Mouse (Mus musculus) layer of hippocampus, postnatal 25 days (tissue): ENCODE measurements around the gene Mdp1. TPM values are rescaled to one million over a fixed set of nuclear protein-coding genes. Genes with fewer than 3 reads are reported as not detected.

ENCODE experiments used
- DNase-seq, 2 experiments: peaks; one replicate each; pipeline ENCODE4 v3.0.0; 2022; ENCODE audit warnings: mixed read lengths in 2 of 2, low spot score in 1 of 2; ENCODE audit errors: extremely low spot score in 1 of 2
- total RNA-seq, 2 experiments: library from RNA; stranded (reverse); gene quantifications; 2 replicates each; pipeline ENCODE4 v1.2.3; 2021

The Mdp1 gene
- 10 to 100 TPM; 49.2 to 50.4 TPM for total RNA-seq

- DNase-seq, result peak; percentile 67 to 68
Observed at GRCm38 (mm10) chr14:55659960-55660573, at the start of gene Mdp1. Mdp1 (minus strand) TSS chr14:55660508.

- DNase-seq, result no peak
Observed at GRCm38 (mm10) chr14:55709509-55709908, 49.2 kb upstream of the Mdp1 start.

- no peak for DNase-seq
Observed at GRCm38 (mm10) chr14:55707397-55707796, 47.1 kb upstream of the Mdp1 start.

- DNase-seq, result no peak
Observed at GRCm38 (mm10) chr14:55706051-55706600, 45.8 kb upstream of the Mdp1 start.

GRCm38 (mm10) chr14:55702761-55703160, 42.5 kb upstream of the Mdp1 start:
- DNase-seq, result no peak

GRCm38 (mm10) chr14:55701131-55701530, 40.8 kb upstream of the Mdp1 start:
- no peak for DNase-seq

GRCm38 (mm10) chr14:55697226-55697625, 36.9 kb upstream of the Mdp1 start:
- DNase-seq, result no peak

GRCm38 (mm10) chr14:55689433-55689832, 29.1 kb upstream of the Mdp1 start:
- DNase-seq, result no peak

GRCm38 (mm10) chr14:55682118-55682493, 21.8 kb upstream of the Mdp1 start:
- DNase-seq, result no peak

GRCm38 (mm10) chr14:55681160-55682117, 21.1 kb upstream of the Mdp1 start, which contains the start of gene Tinf2:
Tinf2 (minus strand) TSS chr14:55681820.
- peak; percentile 91 to 92 for DNase-seq

GRCm38 (mm10) chr14:55677615-55678014, 17.3 kb upstream of the Mdp1 start:
- DNase-seq, result no peak

- DNase-seq, result no peak
Observed at GRCm38 (mm10) chr14:55672741-55673060, 12.4 kb upstream of the Mdp1 start.

- peak; percentile 70 to 90 for DNase-seq
Observed at GRCm38 (mm10) chr14:55671833-55672740, 11.8 kb upstream of the Mdp1 start, which contains the start of the genes Gmpr2 and Nedd8. Gmpr2 (plus strand) TSS chr14:55671941. Nedd8 (minus strand) TSS chr14:55672124.

GRCm38 (mm10) chr14:55671486-55671832, 11.2 kb upstream of the Mdp1 start:
- DNase-seq, result no peak

GRCm38 (mm10) chr14:55660636-55661035, 328 bp upstream of the Mdp1 start:
- no peak for DNase-seq

GRCm38 (mm10) chr14:55658011-55658410, 2.3 kb downstream of the Mdp1 start:
- DNase-seq, result no peak

- no peak for DNase-seq
Observed at GRCm38 (mm10) chr14:55656935-55657334, 3.4 kb downstream of the Mdp1 start.

- DNase-seq, result no peak
Observed at GRCm38 (mm10) chr14:55651528-55651927, 8.8 kb downstream of the Mdp1 start.

GRCm38 (mm10) chr14:55649884-55650283, 10.4 kb downstream of the Mdp1 start, which contains the start of gene Tssk4:
Tssk4 (plus strand) TSS chr14:55650184.
- no peak for DNase-seq

GRCm38 (mm10) chr14:55644261-55644888, 15.9 kb downstream of the Mdp1 start:
- no peak for DNase-seq
